Mouse (Mus musculus): ENCODE data around the gene Lamp1. TPM values are rescaled to one million over a fixed set of nuclear protein-coding genes. Genes with fewer than 3 reads are reported as not detected.

The Lamp1 gene
- total RNA-seq (2023): 10 to 100 TPM; 92.5 to 93.2 TPM

DNA sequence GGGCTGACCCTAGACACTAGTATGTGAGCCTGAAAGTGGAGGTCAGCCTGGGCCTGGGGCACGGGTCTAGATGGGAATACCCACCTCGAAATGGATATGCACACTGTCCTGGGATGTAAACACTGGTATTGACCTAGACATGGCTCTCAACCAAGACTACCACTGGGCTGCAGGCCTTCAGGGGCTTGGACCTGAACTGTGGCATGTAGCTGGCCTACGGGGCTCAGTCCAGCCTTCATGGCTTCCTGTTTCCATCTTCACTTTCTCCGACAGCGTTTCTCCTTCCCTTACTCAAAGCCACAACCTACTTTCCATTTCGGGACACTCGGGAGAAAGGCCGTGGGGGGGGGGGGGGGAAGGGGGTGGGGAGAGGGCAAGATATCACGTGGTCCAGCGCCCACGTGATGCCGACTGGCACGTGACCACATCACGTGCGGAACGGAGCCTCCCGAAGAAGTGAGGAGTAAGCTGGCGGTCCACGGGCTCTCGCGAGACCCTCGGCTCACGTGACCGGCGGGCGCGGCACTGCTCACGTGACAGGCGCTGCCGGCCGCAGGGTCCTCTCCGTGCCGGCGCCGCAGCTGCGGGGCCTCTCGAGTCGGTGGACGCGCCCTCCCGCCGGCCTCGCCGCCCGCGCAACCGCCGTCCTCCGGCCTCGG, at the start of gene Lamp1:
Gene Lamp1 (plus strand): TSS at position 444 of the 659 bp plus-strand sequence.

GRCm38 (mm10) chr8:13200301-13201012, 41.5 kb downstream of the Lamp1 start, which contains the start of gene Grtp1:
Grtp1 (minus strand) TSS chr8:13200620.

Other genes starting within 250 kb of the Lamp1 start
- not detected for gene F7, start 133.1 kb upstream of the Lamp1 start, total RNA-seq (2023)
- not detected for gene F10, start 121.9 kb upstream of the Lamp1 start, total RNA-seq (2023)
- gene Proz, start 98.2 kb upstream of the Lamp1 start, total RNA-seq (2023): not detected
- gene Pcid2, start 53.7 kb upstream of the Lamp1 start, total RNA-seq (2023): 10 to 100 TPM; 35.5 to 37.2 TPM
- 10 to 100 TPM; 44.9 to 48.0 TPM for gene Cul4a, start 53.5 kb upstream of the Lamp1 start, total RNA-seq (2023)
- not detected for gene Grtp1, start 41.5 kb downstream of the Lamp1 start, total RNA-seq (2023)
- gene Adprhl1, start 95.0 kb downstream of the Lamp1 start, total RNA-seq (2023): not detected
- 10 to 100 TPM; 19.1 to 20.2 TPM for gene Dcun1d2, start 129.0 kb downstream of the Lamp1 start, total RNA-seq (2023)
- 10 to 100 TPM; 23.0 to 23.5 TPM for gene Tmco3, start 129.0 kb downstream of the Lamp1 start, total RNA-seq (2023)
- 10 to 100 TPM; 40.2 to 47.1 TPM for gene Tfdp1, start 179.6 kb downstream of the Lamp1 start, total RNA-seq (2023)
- gene Atp4b, start 237.7 kb downstream of the Lamp1 start, total RNA-seq (2023): not detected
- gene Grk1, start 245.9 kb downstream of the Lamp1 start, total RNA-seq (2023): not detected

All from T-cell, adult 66 days (primary cell).